Mouse (Mus musculus) neural tube, embryonic 15.5 days (tissue): ENCODE data around the gene Olfr522. TPM values are rescaled to one million over a fixed set of nuclear protein-coding genes. Genes with fewer than 3 reads are reported as not detected.

Source experiments
- ATAC-seq: fragments of 200-750 bp; cut with Nextera tagmentation; 2 replicates; pipeline ENCODE4 v1.8.0; 2017; ENCODE audit warnings: mild to moderate bottlenecking, moderate TSS enrichment, moderate library complexity; ENCODE audit not compliant: low FRiP score
- H3K27ac ChIP-seq: fragments of 300-500 bp; sonication (generic); replicated peaks from 2 replicates; pipeline ENCODE4 v1.5.1; 2015; ENCODE audit warnings: mild to moderate bottlenecking, inconsistent platforms
- H3K27me3 ChIP-seq: fragments of 300-500 bp; sonication (generic); replicated peaks from 2 replicates; pipeline ENCODE4 v1.6.1; 2015; ENCODE audit warnings: inconsistent platforms
- H3K36me3 ChIP-seq: fragments of 300-500 bp; sonication (generic); 2 replicates; pipeline ENCODE4 v1.6.1; 2015; ENCODE audit warnings: inconsistent platforms
- H3K4me1 ChIP-seq: fragments of 300-500 bp; sonication (generic); 2 replicates; pipeline ENCODE4 v1.6.1; 2015; ENCODE audit warnings: inconsistent platforms
- H3K4me2 ChIP-seq: fragments of 300-500 bp; sonication (generic); 2 replicates; pipeline ENCODE4 v1.6.1; 2015; ENCODE audit warnings: inconsistent platforms, mild to moderate bottlenecking, moderate library complexity
- H3K4me3 ChIP-seq: fragments of 300-500 bp; sonication (generic); replicated peaks from 2 replicates; pipeline ENCODE4 v1.5.1; 2015; ENCODE audit warnings: mild to moderate bottlenecking, inconsistent platforms
- H3K9ac ChIP-seq: fragments of 300-500 bp; sonication (generic); replicated peaks from 2 replicates; pipeline ENCODE4 v1.6.1; 2015; ENCODE audit warnings: mild to moderate bottlenecking, inconsistent platforms
- H3K9me3 ChIP-seq: fragments of 300-500 bp; sonication (generic); replicated peaks from 2 replicates; pipeline ENCODE4 v1.6.1; 2016; ENCODE audit warnings: inconsistent platforms
- WGBS: fragments of 180-500 bp; shearing (Covaris S2); methylation state at CpG from one replicate; pipeline ENCODE4 v1.1.7; 2015; ENCODE audit warnings: mixed read lengths; 5-methylcytosine and 5-hydroxymethylcytosine counted together
- polyA plus RNA-seq: library from polyadenylated mRNA; unstranded; fragments of >200 nt; fragmentation: Nextera tagmentation; extraction: Ambion mirVana; gene quantifications from 2 replicates; pipeline ENCODE4 v1.2.1, GENCODE M21; 2015

Olfr522 gene
- not detected in 2 replicates for polyA plus RNA-seq

- no peak within 1 kb of the TSS for H3K4me3 ChIP-seq
- H3K9ac ChIP-seq = no peak within 1 kb of the TSS
- WGBS = 62% methylated on average over 7 of the region's 7 CpGs
- H3K4me1 ChIP-seq = no peaks in the 10 kb centered on the region
- ATAC-seq = no peak
- no peaks in the 10 kb centered on the region for H3K9me3 ChIP-seq
- H3K36me3 ChIP-seq = no peaks in the 10 kb centered on the region
- H3K4me2 ChIP-seq = no peak within 1 kb of the TSS
- H3K27me3 ChIP-seq = no peaks in the 10 kb centered on the region
- no peak within 1 kb of the TSS for H3K27ac ChIP-seq
Measured at GRCm38 (mm10) chr7:140164664-140165063, at the start of gene Olfr522. TSS of gene Olfr522 (minus strand) at chr7:140164764.

DNA sequence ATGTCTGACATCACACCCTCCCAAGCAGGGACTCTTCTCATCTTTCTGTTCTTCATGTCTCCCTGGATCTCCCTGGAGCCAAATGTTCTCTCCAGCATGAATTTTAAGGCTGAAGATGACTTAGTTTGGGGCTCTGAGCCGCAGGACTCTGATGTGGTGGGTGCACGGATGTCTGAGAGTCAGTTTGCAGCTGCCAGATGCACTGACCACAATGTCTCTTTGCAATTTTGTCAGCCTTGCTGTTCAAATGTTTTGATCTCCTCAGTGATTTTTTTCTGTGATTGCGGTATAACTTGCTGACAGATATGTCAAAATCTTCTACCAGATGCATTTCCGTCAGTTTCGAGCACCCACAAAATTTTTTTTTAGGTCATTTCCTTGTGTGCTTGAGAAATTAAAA, 49.3 kb upstream of the Olfr522 start:
- WGBS = 81% methylated on average over 5 of the region's 5 CpGs

GRCm38 (mm10) chr7:140208677-140209076, 44.1 kb upstream of the Olfr522 start:
- Histone ChIP-seq H3K4me2 (no peak overlapping the region), H3K4me3 (no peak overlapping the region), H3K9me3 (no peaks in the 10 kb centered on the region), H3K4me1 (no peaks in the 10 kb centered on the region), H3K27ac (no peak overlapping the region), H3K9ac (no peak overlapping the region), H3K36me3 (no peaks in the 10 kb centered on the region), H3K27me3 (no peaks in the 10 kb centered on the region)
- WGBS = 86% methylated on average over 3 of the region's 3 CpGs
- ATAC-seq = no peak

More for the DNA sequence above, 49.3 kb upstream of the Olfr522 start:
- Histone ChIP-seq H3K36me3 (no peaks in the 10 kb centered on the region), H3K9me3 (no peaks in the 10 kb centered on the region), H3K27ac (no peak overlapping the region), H3K4me2 (no peak overlapping the region), H3K4me1 (no peaks in the 10 kb centered on the region), H3K4me3 (no peak overlapping the region), H3K9ac (no peak overlapping the region), H3K27me3 (no peaks in the 10 kb centered on the region)
- no peak for ATAC-seq

DNA sequence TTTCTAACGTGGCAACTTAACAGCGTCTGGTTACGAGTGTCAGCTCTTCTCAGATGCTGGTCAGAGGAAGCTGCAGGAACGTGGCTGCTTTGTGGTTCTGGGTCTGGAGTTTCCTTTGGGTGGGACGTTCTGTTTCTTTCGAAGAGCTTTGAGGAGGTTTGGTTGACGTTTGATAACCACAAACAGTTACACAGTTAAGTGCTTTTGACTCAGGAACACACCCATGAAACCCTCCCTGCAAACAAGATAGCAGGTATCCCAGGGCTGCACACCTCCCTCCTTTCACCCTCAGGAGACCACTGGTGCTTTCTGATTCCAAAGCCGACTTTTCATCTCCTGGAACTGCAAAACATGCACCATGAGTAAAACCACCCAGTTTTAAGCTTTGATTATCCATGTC, 43.6 kb upstream of the Olfr522 start:
- Histone ChIP-seq H3K4me3 (no peak overlapping the region), H3K27me3 (no peaks in the 10 kb centered on the region), H3K36me3 (no peaks in the 10 kb centered on the region), H3K27ac (no peak overlapping the region), H3K9me3 (no peaks in the 10 kb centered on the region), H3K9ac (no peak overlapping the region), H3K4me1 (no peaks in the 10 kb centered on the region), H3K4me2 (no peak overlapping the region)
- 83% methylated on average over 8 of the region's 8 CpGs for WGBS
- ATAC-seq = no peak

GRCm38 (mm10) chr7:140206904-140207303, 42.3 kb upstream of the Olfr522 start:
- no peak for ATAC-seq
- H3K36me3 ChIP-seq = no peaks in the 10 kb centered on the region
- 82% methylated on average over 3 of the region's 3 CpGs for WGBS

GRCm38 (mm10) chr7:140205864-140206263, 41.3 kb upstream of the Olfr522 start, which contains the start of gene Olfr524:
TSS of gene Olfr524 (minus strand) at chr7:140205964.
- no peak for ATAC-seq
- Histone ChIP-seq H3K9me3 (no peaks in the 10 kb centered on the region), H3K4me1 (no peaks in the 10 kb centered on the region)

More at GRCm38 (mm10) chr7:140206904-140207303, 42.3 kb upstream of the Olfr522 start:
- Histone ChIP-seq H3K4me1 (no peaks in the 10 kb centered on the region), H3K9me3 (no peaks in the 10 kb centered on the region), H3K9ac (no peak overlapping the region), H3K27me3 (no peaks in the 10 kb centered on the region), H3K4me3 (no peak overlapping the region), H3K4me2 (no peak overlapping the region), H3K27ac (no peak overlapping the region)

GRCm38 (mm10) chr7:140201090-140201489, 36.5 kb upstream of the Olfr522 start:
- ATAC-seq = no peak
- no peaks in the 10 kb centered on the region for H3K9me3 ChIP-seq
- no peak overlapping the region for H3K4me2 ChIP-seq
- H3K9ac ChIP-seq = no peak overlapping the region
- H3K27me3 ChIP-seq = no peaks in the 10 kb centered on the region
- no peaks in the 10 kb centered on the region for H3K4me1 ChIP-seq
- H3K4me3 ChIP-seq = no peak overlapping the region
- no peak overlapping the region for H3K27ac ChIP-seq
- WGBS = 87% methylated on average over 4 of the region's 4 CpGs
- no peaks in the 10 kb centered on the region for H3K36me3 ChIP-seq

More at GRCm38 (mm10) chr7:140205864-140206263, 41.3 kb upstream of the Olfr522 start, which contains the start of gene Olfr524:
- Histone ChIP-seq H3K4me3 (no peak within 1 kb of the TSS), H3K9ac (no peak within 1 kb of the TSS), H3K27me3 (no peaks in the 10 kb centered on the region), H3K36me3 (no peaks in the 10 kb centered on the region), H3K27ac (no peak within 1 kb of the TSS), H3K4me2 (no peak within 1 kb of the TSS)

DNA sequence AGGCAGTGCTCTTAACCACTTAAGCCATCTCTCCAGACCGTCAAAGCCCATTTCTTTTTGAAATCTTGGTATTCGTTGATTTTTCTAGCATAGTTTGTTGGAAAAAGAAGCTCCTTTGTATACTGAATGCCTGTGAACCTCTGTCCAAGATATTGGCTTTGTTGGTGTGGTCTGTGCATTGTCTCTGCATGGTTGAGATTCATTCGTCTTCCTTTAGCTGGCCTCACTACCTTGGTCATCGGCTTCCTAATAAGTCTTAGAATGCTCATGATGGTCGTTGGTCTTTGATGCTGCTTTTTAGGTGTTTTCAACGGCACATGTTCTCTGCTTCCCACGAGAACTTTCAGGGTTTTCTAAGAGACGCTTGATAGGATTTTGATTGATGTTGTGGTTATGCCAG, 31.4 kb upstream of the Olfr522 start:
- Histone ChIP-seq H3K9me3 (no peaks in the 10 kb centered on the region), H3K4me3 (no peak overlapping the region), H3K9ac (no peak overlapping the region), H3K4me2 (no peak overlapping the region), H3K27ac (no peak overlapping the region), H3K4me1 (no peaks in the 10 kb centered on the region), H3K36me3 (no peaks in the 10 kb centered on the region), H3K27me3 (no peaks in the 10 kb centered on the region)
- no peak for ATAC-seq
- 80% methylated on average over 8 of the region's 8 CpGs for WGBS

DNA sequence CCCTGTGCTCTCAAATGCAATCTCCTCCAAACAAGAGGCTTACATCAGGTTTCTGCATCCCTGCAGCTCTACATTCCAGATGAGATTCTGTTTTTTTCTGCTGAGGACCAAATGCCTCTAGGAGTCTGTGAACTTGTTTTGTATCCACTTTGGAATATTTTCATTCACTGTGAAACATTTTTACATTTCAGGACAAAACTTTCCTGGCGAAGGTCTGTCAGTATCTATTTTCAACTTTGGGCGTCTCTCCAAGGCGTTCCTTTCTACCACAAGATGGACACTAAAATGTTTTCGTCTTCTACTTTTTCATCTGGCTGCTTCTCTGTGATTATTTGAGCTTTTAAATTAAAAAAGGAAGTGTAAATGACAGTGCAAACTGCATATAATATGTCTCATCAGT, 29.5 kb upstream of the Olfr522 start:
- Histone ChIP-seq H3K27ac (no peak overlapping the region), H3K27me3 (no peaks in the 10 kb centered on the region), H3K9me3 (no peaks in the 10 kb centered on the region), H3K4me1 (no peaks in the 10 kb centered on the region), H3K4me2 (no peak overlapping the region), H3K9ac (no peak overlapping the region), H3K4me3 (no peak overlapping the region), H3K36me3 (no peaks in the 10 kb centered on the region)
- ATAC-seq = no peak
- WGBS = 87% methylated on average over 4 of the region's 4 CpGs

- H3K4me2 ChIP-seq = no peak overlapping the region
- no peaks in the 10 kb centered on the region for H3K9me3 ChIP-seq
- no peaks in the 10 kb centered on the region for H3K36me3 ChIP-seq
- 88% methylated on average over 2 of the region's 2 CpGs for WGBS
- no peak overlapping the region for H3K4me3 ChIP-seq
- H3K4me1 ChIP-seq = no peaks in the 10 kb centered on the region
- H3K27ac ChIP-seq = no peak overlapping the region
- no peak overlapping the region for H3K9ac ChIP-seq
- no peak for ATAC-seq
- H3K27me3 ChIP-seq = no peaks in the 10 kb centered on the region
Measured at GRCm38 (mm10) chr7:140192851-140193250, 28.3 kb upstream of the Olfr522 start.

DNA sequence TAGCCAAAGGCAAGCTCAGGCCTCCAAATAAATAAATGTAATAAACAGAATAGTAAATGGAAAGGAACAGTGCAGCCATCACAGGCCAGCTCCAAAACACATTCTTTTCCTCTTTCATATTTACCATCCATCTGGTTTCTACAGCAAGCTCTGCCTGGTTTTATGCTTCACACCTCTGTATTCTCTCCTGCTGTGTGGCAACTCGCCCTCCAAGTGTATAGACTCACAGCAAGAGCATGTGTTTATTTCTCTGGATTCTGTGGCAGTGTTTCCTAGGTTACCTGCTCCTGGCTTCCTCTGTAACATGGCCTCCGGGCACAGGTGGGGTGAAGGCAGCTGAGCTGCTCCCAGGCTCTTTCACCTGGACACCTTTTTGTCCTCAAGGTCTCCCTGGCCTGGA, 27.9 kb upstream of the Olfr522 start:
- Histone ChIP-seq H3K9ac (no peak overlapping the region), H3K36me3 (no peaks in the 10 kb centered on the region), H3K4me1 (no peaks in the 10 kb centered on the region), H3K27ac (no peak overlapping the region), H3K9me3 (no peaks in the 10 kb centered on the region), H3K27me3 (no peaks in the 10 kb centered on the region), H3K4me2 (no peak overlapping the region), H3K4me3 (no peak overlapping the region)
- WGBS = 64% methylated on average over 2 of the region's 2 CpGs
- ATAC-seq = no peak

GRCm38 (mm10) chr7:140190435-140190834, 25.9 kb upstream of the Olfr522 start:
- H3K9me3 ChIP-seq = no peaks in the 10 kb centered on the region
- no peaks in the 10 kb centered on the region for H3K36me3 ChIP-seq
- H3K4me3 ChIP-seq = no peak overlapping the region
- no peak overlapping the region for H3K4me2 ChIP-seq
- no peak overlapping the region for H3K27ac ChIP-seq
- 92% methylated on average over 1 of the region's 1 CpGs for WGBS
- no peaks in the 10 kb centered on the region for H3K4me1 ChIP-seq
- H3K9ac ChIP-seq = no peak overlapping the region
- no peaks in the 10 kb centered on the region for H3K27me3 ChIP-seq
- no peak for ATAC-seq
